Mouse (Mus musculus): Measurements from ENCODE around the gene Irgm2.
"Not testable (repeated sequence)": the region's sequence is repeated elsewhere in the genome, so short reads cannot be mapped to it uniquely, and the experiment has no call there.

Irgm2 gene

GRCm38 (mm10) chr11:58213673-58214342 is 14.4 kb downstream of the Irgm2 start:
- no peak for DNase-seq (ENCODE audit: low spot score in 2 of 2)

- peak; percentile 78 to 91 for DNase-seq (ENCODE audit: low spot score in 2 of 2)
Observed at GRCm38 (mm10) chr11:58214391-58215048, 15.1 kb downstream of the Irgm2 start.

GRCm38 (mm10) chr11:58215049-58215430 is 15.6 kb downstream of the Irgm2 start:
- not testable (repeated sequence) for DNase-seq (ENCODE audit: low spot score in 2 of 2)

GRCm38 (mm10) chr11:58215814-58216213 is 16.4 kb downstream of the Irgm2 start:
- DNase-seq (ENCODE audit: low spot score in 2 of 2) = no peak

- no peak for DNase-seq (ENCODE audit: low spot score in 2 of 2)
Observed at GRCm38 (mm10) chr11:58216823-58217222, 17.4 kb downstream of the Irgm2 start.

GRCm38 (mm10) chr11:58223751-58224150 is 24.3 kb downstream of the Irgm2 start:
- no peak for DNase-seq (ENCODE audit: low spot score in 2 of 2)

GRCm38 (mm10) chr11:58224313-58224712 is 24.9 kb downstream of the Irgm2 start:
- peak in 1 of 2 experiments; percentile 57 for DNase-seq (ENCODE audit: low spot score in 2 of 2)

GRCm38 (mm10) chr11:58224872-58225271 is 25.5 kb downstream of the Irgm2 start:
- DNase-seq (ENCODE audit: low spot score in 2 of 2) = not testable (repeated sequence)

GRCm38 (mm10) chr11:58225655-58226054 is 26.2 kb downstream of the Irgm2 start:
- peak; percentile 66 to 78 for DNase-seq (ENCODE audit: low spot score in 2 of 2)

GRCm38 (mm10) chr11:58226425-58226824 is 27.0 kb downstream of the Irgm2 start:
- no peak for DNase-seq (ENCODE audit: low spot score in 2 of 2)

GRCm38 (mm10) chr11:58228021-58228420 is 28.6 kb downstream of the Irgm2 start:
- not testable (repeated sequence) for DNase-seq (ENCODE audit: low spot score in 2 of 2)

GRCm38 (mm10) chr11:58230396-58230910 is 31.0 kb downstream of the Irgm2 start:
- no peak for DNase-seq (ENCODE audit: low spot score in 2 of 2)

- DNase-seq (ENCODE audit: low spot score in 2 of 2) = no peak
Observed at GRCm38 (mm10) chr11:58231156-58231555, 31.7 kb downstream of the Irgm2 start.

- DNase-seq (ENCODE audit: low spot score in 2 of 2) = not testable (repeated sequence)
Observed at GRCm38 (mm10) chr11:58234551-58234950, 35.1 kb downstream of the Irgm2 start.

GRCm38 (mm10) chr11:58235152-58235551 is 35.7 kb downstream of the Irgm2 start:
- DNase-seq (ENCODE audit: low spot score in 2 of 2) = peak in 1 of 2 experiments; percentile 58

GRCm38 (mm10) chr11:58238840-58239791 is 39.7 kb downstream of the Irgm2 start:
- DNase-seq (ENCODE audit: low spot score in 2 of 2) = peak in 1 of 2 experiments; percentile 61

GRCm38 (mm10) chr11:58247294-58247693 is 47.9 kb downstream of the Irgm2 start:
- no peak for DNase-seq (ENCODE audit: low spot score in 2 of 2)

- DNase-seq (ENCODE audit: low spot score in 2 of 2) = no peak
Observed at GRCm38 (mm10) chr11:58249203-58249981, 50.0 kb downstream of the Irgm2 start.

GRCm38 (mm10) chr11:58250550-58250949 is 51.1 kb downstream of the Irgm2 start:
- DNase-seq (ENCODE audit: low spot score in 2 of 2) = no peak

GRCm38 (mm10) chr11:58254411-58254810 is 55.0 kb downstream of the Irgm2 start:
- DNase-seq (ENCODE audit: low spot score in 2 of 2) = no peak

- DNase-seq (ENCODE audit: low spot score in 2 of 2) = no peak
Observed at GRCm38 (mm10) chr11:58257816-58258215, 58.4 kb downstream of the Irgm2 start.
